Mouse (Mus musculus): ENCODE measurements around the gene Wnt9b.

The Wnt9b gene

GRCm38 (mm10) chr11:103698226-103698625, 51.4 kb downstream of the Wnt9b start:
- POLR2A ChIA-PET: interaction anchor here in 3 of 4 experiments (0.8 to 1.7 kb wide), 17 partner anchors 10 to 582 kb away, joined by 3 to 7 read pairs (median 4); partner anchors contain the start of gene Hexim1 (in 1 of the 3)
- CTCF ChIA-PET: interaction anchor here in 3 of 4 experiments (0.6 to 1.3 kb wide), 3 partner anchors 58 to 465 kb away, joined by 4 to 20 read pairs (median 4); no protein-coding TSS in a partner anchor

GRCm38 (mm10) chr11:103697565-103698176, 52.0 kb downstream of the Wnt9b start, which contains the start of gene Gosr2:
Gosr2 (minus strand) TSS chr11:103697898.
- ChIA-PET CTCF (interaction anchor here in 3 of 4 experiments (0.6 to 1.3 kb wide), 5 partner anchors 58 to 1094 kb away, joined by 3 to 20 read pairs (median 3); partner anchors contain the start of gene Fzd2 (in 1 of the 3)), POLR2A (interaction anchor here in 3 of 4 experiments (0.5 to 1.7 kb wide), 30 partner anchors 9 to 752 kb away, joined by 3 to 7 read pairs (median 3); partner anchors contain the start of genes Arhgap27 (in 1 of the 3), Hexim1 (in 1 of the 3) and Nsf (in 1 of the 3))

GRCm38 (mm10) chr11:103696851-103697564, 52.6 kb downstream of the Wnt9b start:
- ChIA-PET CTCF (interaction anchor here in 3 of 4 experiments (0.6 to 1.3 kb wide), 5 partner anchors 58 to 1093 kb away, joined by 3 to 20 read pairs (median 3); partner anchors contain the start of gene Fzd2 (in 1 of the 3)), POLR2A (interaction anchor here in 3 of 4 experiments (0.5 to 1.7 kb wide), 27 partner anchors 8 to 752 kb away, joined by 3 to 7 read pairs (median 4); partner anchors contain the start of genes Nsf (in 2 of the 3), Arhgap27 (in 1 of the 3) and Hexim1 (in 1 of the 3))

GRCm38 (mm10) chr11:103693241-103693640, 56.4 kb downstream of the Wnt9b start:
- CTCF ChIA-PET: interaction anchor here in 2 of 4 experiments (0.6 to 1.1 kb wide), 2 partner anchors 18 to 362 kb away, joined by 3 read pairs; no protein-coding TSS in a partner anchor

GRCm38 (mm10) chr11:103691036-103691435, 58.6 kb downstream of the Wnt9b start:
- CTCF ChIA-PET: interaction anchor here in 3 of 4 experiments (0.9 to 1.4 kb wide), 3 partner anchors 14 to 68 kb away, joined by 3 to 4 read pairs (median 3); no protein-coding TSS in a partner anchor
- POLR2A ChIA-PET: no interaction called here

More at GRCm38 (mm10) chr11:103693241-103693640, 56.4 kb downstream of the Wnt9b start:
- POLR2A ChIA-PET: no interaction called here

- ChIA-PET POLR2A (interaction anchor here in 2 of 4 experiments (1.0 kb wide), 2 partner anchors 8 to 9 kb away, joined by 4 read pairs; partner anchors contain the start of gene Gosr2 (in 2 of the 2)), CTCF (no interaction called here)
Measured at GRCm38 (mm10) chr11:103688980-103689378, 60.6 kb downstream of the Wnt9b start.

GRCm38 (mm10) chr11:103688271-103688979, 61.2 kb downstream of the Wnt9b start:
- ChIA-PET POLR2A (interaction anchor here in 2 of 4 experiments (1.0 kb wide), 2 partner anchors 9 kb away, joined by 4 read pairs; partner anchors contain the start of gene Gosr2 (in 2 of the 2)), CTCF (no interaction called here)

GRCm38 (mm10) chr11:103686706-103687105, 62.9 kb downstream of the Wnt9b start:
- ChIA-PET POLR2A (interaction anchor here in 2 of 4 experiments (1.2 to 1.3 kb wide), 3 partner anchors 11 to 29 kb away, joined by 3 to 7 read pairs (median 4); partner anchors contain the start of gene Gosr2 (in 2 of the 2)), CTCF (interaction anchor here in 3 of 4 experiments (0.8 to 1.8 kb wide), 3 partner anchors 10 kb away, joined by 3 to 4 read pairs (median 4); no protein-coding TSS in a partner anchor)

GRCm38 (mm10) chr11:103685261-103685736, 64.3 kb downstream of the Wnt9b start:
- ChIA-PET POLR2A (no interaction called here), CTCF (interaction anchor here in 1 of 4 experiments (0.6 kb wide), 1 partner anchor 45 kb away, joined by 9 read pairs; no protein-coding TSS in a partner anchor)

GRCm38 (mm10) chr11:103683667-103684334, 65.8 kb downstream of the Wnt9b start:
- ChIA-PET POLR2A (interaction anchor here in 1 of 4 experiments (1.1 kb wide), 1 partner anchor 15 kb away, joined by 3 read pairs; no protein-coding TSS in a partner anchor), CTCF (no interaction called here)
